Comparison of ENCODE assay signal across 21 mouse cellular contexts in genomic region chr1:73770631-73771030, GRCm38 (mm10).
DNase-seq lines count a peak whose midpoint lies in the region; TF ChIP-seq lines count a peak whose summit lies in the region.
"Had no signal": no experiment of that assay in that cellular context is flagged by ENCODE, and none has a peak within 500 bp of the region (broad histone marks: within the 10 kb centered on the region; RNA-seq: fewer than 3 reads in every experiment).

No protein-coding gene starts in this region.

- H3K27ac ChIP-seq in left cerebral cortex, adult 2 months = no peak overlapping the region
- H3K27ac ChIP-seq: heart, adult 2 months; heart, embryonic 13.5 days; hindbrain, embryonic 13.5 days; liver, embryonic 13.5 days; midbrain, embryonic 12.5 days had no signal

- peak; percentile 9 for DNase-seq in cerebellum, adult 11 months
- no peak for DNase-seq in cerebellum, adult 11-12 months
- DNase-seq in left cerebral cortex, adult 2 months (ENCODE audit: extremely low spot score in 1 of 2, low spot score in 2 of 2) = peak; percentile 8 to 10
- DNase-seq in left cerebral cortex, adult 18-20 months (ENCODE audit: low spot score in 2 of 2) = no peak
- peak; percentile 31 for DNase-seq in Muller cell, postnatal 12 days (ENCODE audit: inconsistent ontology term)
- DNase-seq in cerebellum, adult 9-10 months = peak; percentile 17
- no peak for DNase-seq in testis, postnatal 10 days (ENCODE audit: low spot score)
- DNase-seq in kidney, adult 9 months = no peak
- DNase-seq: adrenal gland, postnatal 14 days; gastrocnemius, postnatal 14 days; heart, adult 2 months; heart, postnatal 14 days; kidney, adult 18-20 months; kidney, postnatal 14 days; liver, embryonic 13.5 days; lung, embryonic 14.5 days; spleen, adult 18-20 months; thymus, postnatal 25 days had no signal

- no peak overlapping the region for H3K4me3 ChIP-seq in left cerebral cortex, adult 2 months
- H3K4me3 ChIP-seq: heart, adult 2 months; heart, embryonic 13.5 days; hindbrain, embryonic 13.5 days; liver, embryonic 13.5 days; midbrain, embryonic 12.5 days had no signal

- TF ChIP-seq CTCF in left cerebral cortex, adult 2 months (IDR thresholded peaks at IDR 0.05) = no peak

- intact Hi-C loops in left cerebral cortex, adult 2 months (cut with DNase I) = no loop called here

Comparison
In these comparisons a context has a peak if more than half of its experiments do, and no peak if none do; other contexts are left out.
1. DNase-seq: peak in cerebellum, adult 11 months (single experiment), left cerebral cortex, adult 2 months (2 of 2), Muller cell, postnatal 12 days (single experiment) and cerebellum, adult 9-10 months (single experiment); none in cerebellum, adult 11-12 months (single experiment), left cerebral cortex, adult 18-20 months (0 of 2), testis, postnatal 10 days (single experiment) and kidney, adult 9 months (single experiment).